Mouse (Mus musculus) ovary, postnatal 10 days (tissue): ENCODE measurements around the gene 1700024G13Rik.
A peak's percentile ranks its signal among the peaks of the same experiment; 100 is the strongest.
"Not testable (repeated sequence)": the region's sequence is repeated elsewhere in the genome, so short reads cannot be mapped to it uniquely, and the experiment has no call there.

Experiments
- DNase-seq: peaks from one replicate; pipeline ENCODE4 v3.0.0; 2022; ENCODE audit warnings: low spot score

1700024G13Rik gene

DNA sequence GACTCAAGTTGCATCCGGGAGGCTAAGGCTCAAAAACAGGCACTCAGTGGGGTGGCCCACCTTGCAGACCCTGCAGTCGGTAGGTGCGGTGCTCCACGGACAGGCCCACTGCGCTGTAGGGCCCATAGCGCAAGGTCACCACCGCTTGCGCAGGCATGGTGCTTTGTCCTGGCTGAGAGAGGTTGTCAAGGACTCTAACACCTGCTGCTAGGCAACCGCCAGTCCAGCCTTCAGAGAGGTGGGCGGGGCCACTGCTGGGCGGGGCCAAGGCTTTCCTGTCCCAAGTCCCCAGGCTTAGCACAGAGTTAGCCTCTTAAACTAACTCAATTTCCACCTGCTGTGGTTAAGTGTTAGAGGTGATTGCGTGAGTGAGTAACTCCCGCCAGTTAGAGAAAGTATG is at the start of gene 1700024G13Rik:
1700024G13Rik (minus strand) TSS at position 196 of the 400 bp plus-strand sequence.
- peak; percentile 5 for DNase-seq

DNA sequence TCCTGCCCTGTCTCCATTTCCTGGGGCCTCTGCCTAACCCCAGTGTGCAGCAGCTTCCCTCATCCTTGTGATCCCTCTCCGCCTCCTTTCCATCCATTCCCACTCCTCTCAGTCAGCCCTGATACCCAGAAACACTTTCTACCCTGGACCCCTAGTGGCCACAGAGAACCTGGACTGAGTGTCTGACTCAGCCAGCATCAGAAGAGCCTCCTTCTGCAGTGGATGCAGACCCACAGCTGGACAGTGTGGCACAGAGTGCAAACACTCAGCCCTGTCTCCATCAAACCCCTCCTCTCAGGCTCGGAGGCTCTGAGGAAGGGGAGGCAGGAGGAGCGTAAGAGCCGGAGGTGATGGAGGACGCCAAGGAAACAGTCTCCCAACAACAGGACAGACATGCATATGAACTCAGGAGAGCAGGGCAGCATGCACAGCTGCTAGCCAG is 49.2 kb upstream of the 1700024G13Rik start:
- DNase-seq: no peak

- DNase-seq: no peak
These were observed 40.9 kb upstream of the 1700024G13Rik start for GRCm38 (mm10) chr14:32429030-32429602.

GRCm38 (mm10) chr14:32423946-32424345 is 35.8 kb upstream of the 1700024G13Rik start:
- no peak for DNase-seq

GRCm38 (mm10) chr14:32418747-32419146 is 30.6 kb upstream of the 1700024G13Rik start:
- no peak for DNase-seq

DNA sequence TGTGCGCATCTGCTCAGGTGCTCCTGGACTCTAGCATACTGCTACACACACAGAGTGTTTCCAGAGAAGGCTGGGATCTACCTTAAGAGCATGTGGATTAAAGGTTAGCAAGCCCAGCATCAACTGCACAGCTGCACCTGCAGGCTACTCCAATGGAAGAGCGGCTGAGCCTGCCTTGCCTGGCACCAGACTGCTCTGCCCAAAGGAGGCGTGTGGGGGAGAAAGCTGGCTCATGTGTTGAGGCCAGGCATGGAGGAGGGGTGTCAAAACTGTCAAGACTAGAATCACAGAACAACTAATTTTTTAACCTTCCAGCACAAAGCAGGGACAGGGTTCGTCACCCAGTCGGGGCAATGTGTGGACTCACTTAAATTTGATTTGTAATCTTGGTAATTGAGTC is 23.9 kb upstream of the 1700024G13Rik start:
- DNase-seq: no peak

DNA sequence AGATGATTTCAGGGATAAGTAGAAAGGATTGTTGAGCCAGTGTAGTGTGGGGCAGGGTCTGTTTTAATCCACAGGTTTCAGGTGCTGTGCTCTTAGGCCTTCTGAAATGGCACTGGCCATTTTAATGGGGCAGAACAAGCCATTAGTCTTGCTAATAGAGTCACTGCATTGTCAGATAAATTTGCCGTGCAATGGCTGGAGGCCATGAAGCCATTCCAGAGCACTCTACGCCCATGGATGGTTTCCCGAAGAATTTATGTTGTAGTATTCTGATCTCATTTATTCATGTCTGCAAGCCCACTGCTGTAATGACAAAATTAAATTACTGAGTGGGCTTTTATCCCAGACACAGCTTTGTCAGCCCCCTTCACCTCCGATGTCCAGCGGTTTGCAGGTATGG is 21.9 kb upstream of the 1700024G13Rik start:
- DNase-seq: no peak

- DNase-seq: not testable (repeated sequence)
These were observed 17.2 kb upstream of the 1700024G13Rik start for GRCm38 (mm10) chr14:32405399-32405798.

- no peak for DNase-seq
These were observed 6.6 kb downstream of the 1700024G13Rik start for GRCm38 (mm10) chr14:32381619-32382018.

GRCm38 (mm10) chr14:32381066-32381465 is 7.1 kb downstream of the 1700024G13Rik start:
- no peak for DNase-seq

DNA sequence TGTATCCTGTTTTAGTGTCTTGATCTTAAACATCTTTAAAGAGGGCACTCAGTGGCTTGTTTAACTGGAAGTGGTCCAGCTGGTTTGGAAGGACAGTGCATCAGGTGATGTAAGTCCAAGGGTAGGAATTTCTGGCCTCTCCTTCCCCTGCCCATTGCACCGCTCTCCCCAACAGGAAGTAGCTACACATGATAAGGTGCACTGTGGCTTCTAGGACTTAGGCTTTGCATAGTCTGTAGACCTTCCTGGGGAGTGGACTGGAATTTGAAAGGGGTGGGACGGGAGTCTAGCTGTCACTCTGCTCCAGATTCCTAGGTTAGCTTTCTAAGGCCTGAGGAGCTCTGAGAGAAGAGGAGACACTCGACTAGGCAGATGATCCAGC is 8.1 kb downstream of the 1700024G13Rik start:
- no peak for DNase-seq

GRCm38 (mm10) chr14:32379395-32380098 is 8.6 kb downstream of the 1700024G13Rik start:
- no peak for DNase-seq

GRCm38 (mm10) chr14:32372510-32372909 is 15.7 kb downstream of the 1700024G13Rik start:
- DNase-seq: no peak

- no peak for DNase-seq
These were observed 18.4 kb downstream of the 1700024G13Rik start for GRCm38 (mm10) chr14:32369756-32370155.

- DNase-seq: no peak
These were observed 23.8 kb downstream of the 1700024G13Rik start for GRCm38 (mm10) chr14:32364359-32364758.

- DNase-seq: not testable (repeated sequence)
These were observed 36.8 kb downstream of the 1700024G13Rik start for GRCm38 (mm10) chr14:32351181-32351920.

DNA sequence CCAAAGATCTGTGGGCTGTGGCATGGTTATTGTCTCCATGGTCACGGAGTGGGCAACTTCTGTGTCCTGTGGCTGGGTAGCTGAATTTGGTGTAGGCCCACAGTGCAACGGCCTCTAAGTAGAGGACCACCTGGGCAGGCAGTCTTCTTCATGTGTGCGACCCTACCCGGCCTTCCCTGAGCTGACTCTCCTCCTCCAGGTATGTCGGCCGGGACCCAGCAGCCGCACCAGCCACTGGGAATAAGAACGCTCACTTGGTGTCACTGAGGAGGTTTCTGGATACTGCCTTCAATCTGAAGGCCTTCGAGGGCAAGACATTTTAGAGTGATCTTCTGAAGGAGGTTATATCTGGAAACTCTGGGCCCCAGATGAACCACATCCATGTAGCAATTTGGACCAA is 40.9 kb downstream of the 1700024G13Rik start:
- no peak for DNase-seq

DNA sequence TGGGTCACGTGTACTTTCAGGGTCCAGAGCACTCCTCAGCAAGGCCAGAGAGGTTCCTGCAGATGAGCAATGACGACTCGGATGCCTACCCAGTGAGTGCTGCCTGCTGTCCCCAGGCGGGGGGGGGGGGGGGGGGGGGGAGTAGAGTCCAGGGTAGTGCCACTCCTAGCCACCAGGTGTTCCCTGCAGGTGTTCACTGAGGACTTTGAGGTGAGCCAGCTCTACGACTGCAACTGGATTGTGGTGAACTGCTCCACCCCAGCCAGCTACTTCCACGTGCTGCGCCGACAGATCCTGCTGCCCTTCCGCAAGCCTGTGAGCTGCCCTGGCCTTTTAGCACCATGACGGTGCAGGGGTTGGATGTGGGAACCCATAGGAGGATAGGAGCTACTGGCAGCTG is 43.5 kb downstream of the 1700024G13Rik start:
- DNase-seq: no peak

DNA sequence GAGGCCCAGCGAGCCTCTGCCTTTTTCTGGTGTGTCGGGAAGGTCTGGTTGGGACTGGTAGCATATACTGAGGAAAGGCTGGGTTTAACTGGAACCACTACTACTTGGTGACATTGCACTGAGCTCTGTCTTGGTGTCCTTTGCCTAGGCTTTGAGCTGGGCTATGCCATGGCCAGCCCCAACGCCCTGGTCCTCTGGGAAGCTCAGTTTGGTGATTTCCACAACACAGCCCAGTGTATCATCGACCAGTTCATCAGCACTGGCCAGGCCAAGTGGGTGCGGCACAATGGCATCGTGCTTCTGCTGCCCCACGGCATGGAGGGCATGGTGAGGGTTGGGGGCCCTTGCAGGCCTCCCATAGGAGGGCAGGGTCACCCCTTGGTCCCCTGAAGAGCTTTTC is 44.0 kb downstream of the 1700024G13Rik start:
- no peak for DNase-seq

DNA sequence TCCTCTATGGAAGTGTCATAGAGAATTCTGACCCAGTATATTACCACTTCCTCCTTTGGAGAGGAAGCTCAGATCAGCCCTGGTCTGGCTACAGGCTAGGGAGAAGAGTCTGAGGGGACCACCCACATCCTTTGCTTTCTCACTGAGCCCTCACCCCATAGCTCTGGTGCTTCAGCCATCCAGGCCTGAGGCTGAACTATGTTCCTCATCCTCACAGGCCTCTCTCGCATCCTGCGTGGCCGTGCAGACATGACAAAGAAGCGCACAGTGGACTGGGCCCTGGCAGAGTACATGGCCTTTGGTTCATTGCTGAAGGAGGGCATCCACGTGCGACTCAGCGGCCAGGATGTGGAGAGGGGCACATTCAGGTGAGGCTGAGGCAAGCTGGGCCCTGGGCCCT is 46.4 kb downstream of the 1700024G13Rik start:
- DNase-seq: no peak

DNA sequence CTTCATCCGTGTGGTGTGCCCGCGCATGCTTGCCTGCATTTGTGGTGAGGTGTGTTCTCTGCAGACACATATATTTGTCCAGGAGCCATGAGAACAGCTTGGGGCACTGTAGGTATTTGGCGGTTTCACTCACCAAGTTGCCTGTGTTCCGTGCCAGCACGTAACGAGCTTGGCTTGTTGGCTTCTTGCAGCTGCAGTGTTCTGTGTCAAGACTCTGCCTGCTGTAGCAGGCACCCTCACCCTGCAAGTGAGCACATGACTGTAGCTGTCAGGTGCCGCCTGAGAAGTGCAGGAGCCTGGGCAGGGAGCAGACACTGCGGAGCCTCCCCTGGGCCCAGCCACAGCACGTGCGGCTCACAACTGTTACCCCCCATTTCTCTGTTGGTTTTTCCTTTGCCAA is 51.6 kb downstream of the 1700024G13Rik start:
- no peak for DNase-seq

- DNase-seq: no peak
These were observed 52.2 kb downstream of the 1700024G13Rik start for GRCm38 (mm10) chr14:32336021-32336420.
